In genomic region chr6:148108741-148109472, GRCm38 (mm10) we compare ENCODE assay signal across 18 mouse cellular contexts.
A peak's percentile ranks its signal among the peaks of the same experiment; 100 is the strongest.
DNase-seq lines count a peak whose midpoint lies in the region; ATAC-seq lines count a peak whose summit lies in the region.
"Had no signal": no experiment of that assay in that cellular context is flagged by ENCODE, and none has a peak within 500 bp of the region (broad histone marks: within the 10 kb centered on the region; RNA-seq: fewer than 3 reads in every experiment).

No protein-coding gene starts in this region.

- H3K27me3 ChIP-seq in liver, embryonic 12.5 days (replicated peaks) = no peaks in the 10 kb centered on the region
- H3K27me3 ChIP-seq in midbrain, embryonic 16.5 days (ENCODE audit: control insufficient read depth, insufficient read depth, low read depth, low read length) = no peaks in the 10 kb centered on the region
- H3K27me3 ChIP-seq: CH12.LX; kidney, embryonic 15.5 days; stomach, embryonic 15.5 days had no signal

- no peak overlapping the region; the same call in 1 of the 2 replicates for H3K9ac ChIP-seq in liver, embryonic 12.5 days
- H3K9ac ChIP-seq in midbrain, embryonic 16.5 days (ENCODE audit: low read depth, low read length) = no peak overlapping the region
- H3K9ac ChIP-seq: kidney, embryonic 15.5 days; stomach, embryonic 15.5 days had no signal

- peaks cover 16% of the 10 kb centered on the region for H3K4me1 ChIP-seq in liver, embryonic 12.5 days
- H3K4me1 ChIP-seq in midbrain, embryonic 16.5 days (ENCODE audit: control insufficient read depth, insufficient read depth, low read length) = no peaks in the 10 kb centered on the region
- H3K4me1 ChIP-seq: heart, embryonic 10.5 days; kidney, embryonic 15.5 days; stomach, embryonic 15.5 days had no signal

- H3K4me2 ChIP-seq in liver, embryonic 12.5 days = peak overlapping the region; percentile 43
- H3K4me2 ChIP-seq in midbrain, embryonic 16.5 days (ENCODE audit: low read length) = no peak overlapping the region
- H3K4me2 ChIP-seq: kidney, embryonic 15.5 days; stomach, embryonic 15.5 days had no signal

- peak; percentile 78 for ATAC-seq in erythroblast, adult 5-6 weeks (replicated peaks; ENCODE audit: low FRiP score, poor library complexity, severe bottlenecking)
- peak; percentile 79 for ATAC-seq in liver, embryonic 12.5 days
- peak; percentile 79 for ATAC-seq in megakaryocyte-erythroid progenitor cell, adult 5-6 weeks (replicated peaks; ENCODE audit: low FRiP score, low TSS enrichment, poor library complexity, severe bottlenecking)
- ATAC-seq in midbrain, embryonic 16.5 days = no peak
- ATAC-seq: Patski had no signal

- no peaks in the 10 kb centered on the region for H3K36me3 ChIP-seq in liver, embryonic 12.5 days
- H3K36me3 ChIP-seq in midbrain, embryonic 16.5 days (ENCODE audit: control insufficient read depth, insufficient read depth, low read length) = no peaks in the 10 kb centered on the region
- H3K36me3 ChIP-seq: heart, embryonic 10.5 days; kidney, embryonic 15.5 days; stomach, embryonic 15.5 days had no signal

- no peaks in the 10 kb centered on the region for H3K9me3 ChIP-seq in liver, embryonic 12.5 days (replicated peaks)
- H3K9me3 ChIP-seq in midbrain, embryonic 16.5 days (replicated peaks; ENCODE audit: control insufficient read depth, low read length, poor library complexity, severe bottlenecking) = no peaks in the 10 kb centered on the region
- H3K9me3 ChIP-seq: heart, embryonic 10.5 days; kidney, embryonic 15.5 days; stomach, embryonic 15.5 days had no signal

- H3K4me3 ChIP-seq in liver, embryonic 12.5 days = no peak overlapping the region
- no peak overlapping the region for H3K4me3 ChIP-seq in midbrain, embryonic 16.5 days (ENCODE audit: low read depth, low read length)
- H3K4me3 ChIP-seq: heart, embryonic 10.5 days; kidney, embryonic 15.5 days; stomach, embryonic 15.5 days had no signal

- 20% methylated on average over 8 of the region's 8 CpGs for WGBS in liver, embryonic 12.5 days (ENCODE audit: insufficient replicate concordance)
- 56% methylated on average over 8 of the region's 8 CpGs for WGBS in midbrain, embryonic 16.5 days

- peak; percentile 37 for DNase-seq in retina, postnatal 1 day
- no peak for DNase-seq in retina, embryonic 14.5 days (ENCODE audit: low spot score)
- no peak for DNase-seq in yolk sac, embryonic 10.5 days (ENCODE audit: low spot score)
- DNase-seq in left cerebral cortex, adult 9 months (ENCODE audit: low spot score in 2 of 2) = no peak
- DNase-seq: cerebellum, adult 18-20 months; gastrocnemius, postnatal 14 days; lung, adult 2 months; right cerebral cortex, adult 18-20 months; spleen, adult 18-20 months had no signal

- H3K27ac ChIP-seq in liver, embryonic 12.5 days = no peak overlapping the region
- H3K27ac ChIP-seq in midbrain, embryonic 16.5 days (ENCODE audit: low read length) = no peak overlapping the region
- H3K27ac ChIP-seq: heart, embryonic 10.5 days; kidney, embryonic 15.5 days; stomach, embryonic 15.5 days had no signal
